Mouse (Mus musculus) embryonic facial prominence, embryonic 12.5 days (tissue): ENCODE data around the gene Ube3c. TPM values are rescaled to one million over a fixed set of nuclear protein-coding genes. Genes with fewer than 3 reads are reported as not detected.

Experiments
- polyA plus RNA-seq: library from polyadenylated mRNA; unstranded; fragments of >200 nt; fragmentation: Nextera tagmentation; extraction: Ambion mirVana; gene quantifications from 2 replicates; pipeline ENCODE4 v1.2.1, GENCODE M21; 2016

Ube3c gene
- polyA plus RNA-seq, 1 experiment from 2014 or later = 39.5 TPM

Other genes starting within 250 kb of the Ube3c start
- gene Lmbr1, start 190.9 kb upstream of the Ube3c start, polyA plus RNA-seq = 9.7 and 11.8 TPM in 2 replicates
- gene Nom1, start 134.6 kb upstream of the Ube3c start, polyA plus RNA-seq = 27.2 and 31.7 TPM in 2 replicates
- gene Mnx1, start 90.8 kb upstream of the Ube3c start, polyA plus RNA-seq = 0.10 TPM in 1 of 2 replicates, not detected in the other
- 163 and 170 TPM in 2 replicates for gene Dnajb6, start 166.4 kb downstream of the Ube3c start, polyA plus RNA-seq
- gene Gm5129, start 166.7 kb downstream of the Ube3c start, polyA plus RNA-seq = not detected in 2 replicates